Mouse (Mus musculus): Measurements from ENCODE around the gene Ankle1. TPM values are rescaled to one million over a fixed set of nuclear protein-coding genes. Genes with fewer than 3 reads are reported as not detected.

Gene Ankle1
- polyA plus RNA-seq, 1 experiment from 2014 or later: 39.4 TPM

GRCm38 (mm10) chr8:71381421-71381970 lies 24.3 kb upstream of the Ankle1 start, which contains the start of gene Nr2f6:
Nr2f6 (minus strand) TSS chr8:71381960.
- H3K27ac ChIP-seq (ENCODE audit: low read length): peak within 1 kb of the TSS; percentile 99
- peak within 1 kb of the TSS; percentile 92 for H3K4me2 ChIP-seq (ENCODE audit: low read depth, low read length)
- H3K4me3 ChIP-seq (ENCODE audit: low read length): peak within 1 kb of the TSS; percentile 72
- whole genome bisulfite sequencing: under 1% methylated on average over 83 of the region's 89 CpGs
- ATAC-seq: peak; percentile 21
- peak within 1 kb of the TSS; percentile 91 for H3K9ac ChIP-seq (ENCODE audit: low read depth, low read length)
- H3K9me3 ChIP-seq (ENCODE audit: control insufficient read depth, low read length): no peaks in the 10 kb centered on the region
- no peaks in the 10 kb centered on the region for H3K27me3 ChIP-seq (replicated peaks; ENCODE audit: control insufficient read depth, insufficient read depth, low read length)
- H3K4me1 ChIP-seq (ENCODE audit: control insufficient read depth, insufficient read depth, low read length): peaks cover 54% of the 10 kb centered on the region
- peaks cover 19% of the 10 kb centered on the region for H3K36me3 ChIP-seq (ENCODE audit: control insufficient read depth, insufficient read depth, low read length)

GRCm38 (mm10) chr8:71381971-71382961 lies 23.5 kb upstream of the Ankle1 start:
- peak overlapping the region; percentile 99 for H3K27ac ChIP-seq (ENCODE audit: low read length)
- H3K36me3 ChIP-seq (ENCODE audit: control insufficient read depth, insufficient read depth, low read length): peaks cover 16% of the 10 kb centered on the region
- under 1% methylated on average over 64 of the region's 80 CpGs for WGBS
- peak overlapping the region; percentile 72 for H3K4me3 ChIP-seq (ENCODE audit: low read length)
- ATAC-seq: peak; percentile 89
- H3K9me3 ChIP-seq (ENCODE audit: control insufficient read depth, low read length): no peaks in the 10 kb centered on the region
- H3K27me3 ChIP-seq (replicated peaks; ENCODE audit: control insufficient read depth, insufficient read depth, low read length): no peaks in the 10 kb centered on the region
- H3K4me2 ChIP-seq (ENCODE audit: low read depth, low read length): peak overlapping the region; percentile 80
- peak overlapping the region; percentile 91 for H3K9ac ChIP-seq (ENCODE audit: low read depth, low read length)
- peaks cover 47% of the 10 kb centered on the region for H3K4me1 ChIP-seq (ENCODE audit: control insufficient read depth, insufficient read depth, low read length)

- H3K27ac ChIP-seq (ENCODE audit: low read length): peak overlapping the region; percentile 99
- peak overlapping the region; percentile 2; the same call in 1 of the 2 replicates for H3K9ac ChIP-seq (ENCODE audit: low read depth, low read length)
- H3K27me3 ChIP-seq (replicated peaks; ENCODE audit: control insufficient read depth, insufficient read depth, low read length): no peaks in the 10 kb centered on the region
- H3K9me3 ChIP-seq (ENCODE audit: control insufficient read depth, low read length): no peaks in the 10 kb centered on the region
- 22% methylated on average over 12 of the region's 12 CpGs for WGBS
- 0 out of 2 replicates have a peak overlapping the region, but pooled peaks have one; percentile 3 for H3K4me2 ChIP-seq (ENCODE audit: low read depth, low read length)
- H3K4me1 ChIP-seq (ENCODE audit: control insufficient read depth, insufficient read depth, low read length): peaks cover 36% of the 10 kb centered on the region
- H3K4me3 ChIP-seq (ENCODE audit: low read length): no peak overlapping the region
- peaks cover 6% of the 10 kb centered on the region; the same call in 1 of the 2 replicates for H3K36me3 ChIP-seq (ENCODE audit: control insufficient read depth, insufficient read depth, low read length)
- no peak for ATAC-seq
These were observed 22.4 kb upstream of the Ankle1 start for GRCm38 (mm10) chr8:71383396-71383795.

- Histone ChIP-seq H3K27me3 (replicated peaks; ENCODE audit: control insufficient read depth, insufficient read depth, low read length) (no peaks in the 10 kb centered on the region), H3K9me3 (ENCODE audit: control insufficient read depth, low read length) (no peaks in the 10 kb centered on the region), H3K4me3 (ENCODE audit: low read length) (no peak overlapping the region), H3K4me1 (ENCODE audit: control insufficient read depth, insufficient read depth, low read length) (peaks cover 32% of the 10 kb centered on the region), H3K9ac (ENCODE audit: low read depth, low read length) (no peak overlapping the region; the same call in 1 of the 2 replicates), H3K4me2 (ENCODE audit: low read depth, low read length) (no peak overlapping the region), H3K27ac (ENCODE audit: low read length) (peak overlapping the region; percentile 99), H3K36me3 (ENCODE audit: control insufficient read depth, insufficient read depth, low read length) (0 out of 2 replicates have a peak, but pooled peaks cover 1% of the 10 kb centered on the region)
- 39% methylated on average over 3 of the region's 3 CpGs for WGBS
- ATAC-seq: 0 out of 2 replicates have a peak, but pooled peaks have one; percentile 10
These were observed 21.9 kb upstream of the Ankle1 start for GRCm38 (mm10) chr8:71383860-71384259.

GRCm38 (mm10) chr8:71385212-71385835 lies 20.5 kb upstream of the Ankle1 start:
- Histone ChIP-seq H3K36me3 (ENCODE audit: control insufficient read depth, insufficient read depth, low read length) (no peaks in the 10 kb centered on the region), H3K27ac (ENCODE audit: low read length) (no peak overlapping the region), H3K4me3 (ENCODE audit: low read length) (no peak overlapping the region), H3K9me3 (ENCODE audit: control insufficient read depth, low read length) (no peaks in the 10 kb centered on the region), H3K9ac (ENCODE audit: low read depth, low read length) (no peak overlapping the region), H3K4me1 (ENCODE audit: control insufficient read depth, insufficient read depth, low read length) (peaks cover 18% of the 10 kb centered on the region; the same call in 1 of the 2 replicates), H3K27me3 (replicated peaks; ENCODE audit: control insufficient read depth, insufficient read depth, low read length) (no peaks in the 10 kb centered on the region), H3K4me2 (ENCODE audit: low read depth, low read length) (no peak overlapping the region)
- 64% methylated on average over 12 of the region's 12 CpGs for WGBS
- ATAC-seq: no peak

GRCm38 (mm10) chr8:71388267-71388666 lies 17.5 kb upstream of the Ankle1 start:
- Histone ChIP-seq H3K36me3 (ENCODE audit: control insufficient read depth, insufficient read depth, low read length) (no peaks in the 10 kb centered on the region), H3K4me3 (ENCODE audit: low read length) (no peak overlapping the region), H3K4me1 (ENCODE audit: control insufficient read depth, insufficient read depth, low read length) (peaks cover 9% of the 10 kb centered on the region; the same call in 1 of the 2 replicates), H3K4me2 (ENCODE audit: low read depth, low read length) (no peak overlapping the region), H3K9me3 (ENCODE audit: control insufficient read depth, low read length) (no peaks in the 10 kb centered on the region), H3K9ac (ENCODE audit: low read depth, low read length) (no peak overlapping the region), H3K27ac (ENCODE audit: low read length) (no peak overlapping the region), H3K27me3 (replicated peaks; ENCODE audit: control insufficient read depth, insufficient read depth, low read length) (no peaks in the 10 kb centered on the region)
- ATAC-seq: no peak
- WGBS: 93% methylated on average over 1 of the region's 1 CpGs

GRCm38 (mm10) chr8:71391696-71392095 lies 14.1 kb upstream of the Ankle1 start:
- Histone ChIP-seq H3K27me3 (replicated peaks; ENCODE audit: control insufficient read depth, insufficient read depth, low read length) (no peaks in the 10 kb centered on the region), H3K9me3 (ENCODE audit: control insufficient read depth, low read length) (no peaks in the 10 kb centered on the region), H3K36me3 (ENCODE audit: control insufficient read depth, insufficient read depth, low read length) (no peaks in the 10 kb centered on the region), H3K4me1 (ENCODE audit: control insufficient read depth, insufficient read depth, low read length) (no peaks in the 10 kb centered on the region), H3K9ac (ENCODE audit: low read depth, low read length) (no peak overlapping the region), H3K27ac (ENCODE audit: low read length) (no peak overlapping the region), H3K4me3 (ENCODE audit: low read length) (no peak overlapping the region), H3K4me2 (ENCODE audit: low read depth, low read length) (no peak overlapping the region)
- no peak for ATAC-seq
- WGBS: 82% methylated on average over 2 of the region's 2 CpGs

- H3K9me3 ChIP-seq (ENCODE audit: control insufficient read depth, low read length): no peaks in the 10 kb centered on the region
- H3K9ac ChIP-seq (ENCODE audit: low read depth, low read length): no peak overlapping the region
- no peak overlapping the region for H3K4me2 ChIP-seq (ENCODE audit: low read depth, low read length)
- H3K27me3 ChIP-seq (replicated peaks; ENCODE audit: control insufficient read depth, insufficient read depth, low read length): no peaks in the 10 kb centered on the region
- 83% methylated on average over 5 of the region's 5 CpGs for WGBS
- peaks cover 2% of the 10 kb centered on the region for H3K4me1 ChIP-seq (ENCODE audit: control insufficient read depth, insufficient read depth, low read length)
- H3K4me3 ChIP-seq (ENCODE audit: low read length): no peak overlapping the region
- no peaks in the 10 kb centered on the region for H3K36me3 ChIP-seq (ENCODE audit: control insufficient read depth, insufficient read depth, low read length)
- H3K27ac ChIP-seq (ENCODE audit: low read length): no peak overlapping the region
- no peak for ATAC-seq
These were observed 13.4 kb upstream of the Ankle1 start for GRCm38 (mm10) chr8:71392391-71392790.

- no peaks in the 10 kb centered on the region for H3K27me3 ChIP-seq (replicated peaks; ENCODE audit: control insufficient read depth, insufficient read depth, low read length)
- ATAC-seq: no peak
- H3K4me2 ChIP-seq (ENCODE audit: low read depth, low read length): no peak overlapping the region
- H3K36me3 ChIP-seq (ENCODE audit: control insufficient read depth, insufficient read depth, low read length): no peaks in the 10 kb centered on the region
- H3K4me1 ChIP-seq (ENCODE audit: control insufficient read depth, insufficient read depth, low read length): peaks cover 6% of the 10 kb centered on the region
- no peaks in the 10 kb centered on the region for H3K9me3 ChIP-seq (ENCODE audit: control insufficient read depth, low read length)
- H3K27ac ChIP-seq (ENCODE audit: low read length): no peak overlapping the region
- no peak overlapping the region for H3K4me3 ChIP-seq (ENCODE audit: low read length)
- 0 out of 2 replicates have a peak overlapping the region, but pooled peaks have one; percentile 9 for H3K9ac ChIP-seq (ENCODE audit: low read depth, low read length)
- WGBS: 19% methylated on average over 3 of the region's 3 CpGs
These were observed 12.9 kb upstream of the Ankle1 start for GRCm38 (mm10) chr8:71392871-71393270.
